Mouse (Mus musculus) stomach, postnatal 0 days (tissue): ENCODE measurements around the gene Amer1.

ENCODE experiments used
- CTCF ChIP-seq: IDR thresholded peaks from 2 replicates; pipeline ENCODE4 v1.5.1; 2016; ENCODE audit warnings: antibody characterized with exemption, low read depth, mild to moderate bottlenecking, moderate library complexity
- EP300 ChIP-seq: optimal IDR thresholded peaks from 2 replicates; pipeline ENCODE3; 2016; ENCODE audit warnings: antibody characterized with exemption

GRCm38 (mm10) chrX:95443898-95444775, 535 bp downstream of the Amer1 start:
- TF ChIP-seq EP300 = no peak
- no peak for TF ChIP-seq CTCF
